Mouse (Mus musculus) cerebellum, adult 2 months (tissue): ENCODE data around the gene Kmt5c. TPM values are rescaled to one million over a fixed set of nuclear protein-coding genes. Genes with fewer than 3 reads are reported as not detected.

Experiments used
- DNase-seq, 2 experiments: peaks; one replicate each; pipeline ENCODE4 v3.0.0; 2021
- H3K27ac ChIP-seq: fragments of 200-500 bp; 2 replicates; pipeline ENCODE4 v1.5.1; 2012; ENCODE audit warnings: low read length, control low read depth, inconsistent platforms; ENCODE audit not compliant: insufficient read depth
- H3K27me3 ChIP-seq: fragments of 200-500 bp; 2 replicates; pipeline ENCODE4 v1.6.1; 2012; ENCODE audit warnings: inconsistent platforms, mild to moderate bottlenecking, low read length, moderate library complexity; ENCODE audit not compliant: control insufficient read depth, insufficient read depth
- H3K4me1 ChIP-seq: fragments of 200-500 bp; 2 replicates; pipeline ENCODE4 v1.6.1; 2011; ENCODE audit warnings: low read length; ENCODE audit not compliant: control insufficient read depth, insufficient read depth
- H3K4me3 ChIP-seq: fragments of 200-500 bp; replicated peaks from 2 replicates; pipeline ENCODE3; 2011; ENCODE audit warnings: mild to moderate bottlenecking, low read depth, low read length, control low read depth; ENCODE audit not compliant: insufficient read depth
- CTCF ChIP-seq: fragments of 200-500 bp; IDR thresholded peaks from 2 replicates; pipeline ENCODE4 v1.5.1; 2011; ENCODE audit warnings: low read depth, mild to moderate bottlenecking, control low read depth, low read length, moderate library complexity, borderline replicate concordance; ENCODE audit not compliant: insufficient read depth
- POLR2A ChIP-seq: fragments of 200-500 bp; IDR thresholded peaks from 2 replicates; pipeline ENCODE4 v1.6.1; 2011; ENCODE audit warnings: low read length, control low read depth, borderline replicate concordance; ENCODE audit not compliant: insufficient read depth
- WGBS: fragments of 180-500 bp; shearing (Covaris S2); methylation state at CpG from one replicate; pipeline ENCODE4 v1.1.7; 2018; 5-methylcytosine and 5-hydroxymethylcytosine counted together
- polyA plus RNA-seq: library from polyadenylated mRNA; depleted of rRNA; stranded (reverse); fragments of >200 nt; gene quantifications from 2 replicates; pipeline ENCODE4 v1.2.3, GENCODE M21; 2012; rRNA removed

Kmt5c gene
- polyA plus RNA-seq, 1 experiment: 81.5 TPM

GRCm38 (mm10) chr7:4795767-4796433 is 56.0 kb downstream of the Kmt5c start:
- no peak for TF ChIP-seq POLR2A
- TF ChIP-seq CTCF: peak; percentile 59; the same call in 1 of the 2 replicates
- DNase-seq: peak; percentile 39 to 63
- Histone ChIP-seq H3K4me1 (no peaks in the 10 kb centered on the region), H3K27me3 (no peaks in the 10 kb centered on the region), H3K27ac (no peak overlapping the region), H3K4me3 (no peak overlapping the region)
- 51% methylated on average over 7 of the region's 7 CpGs for WGBS

Other genes starting within 250 kb of the Kmt5c start
- gene Ppp1r12c, start 238.4 kb upstream of the Kmt5c start, polyA plus RNA-seq: 111 and 120 TPM in 2 replicates
- 2.9 and 6.7 TPM in 2 replicates for gene Tnnt1, start 223.7 kb upstream of the Kmt5c start, polyA plus RNA-seq
- gene Tnni3, start 215.9 kb upstream of the Kmt5c start, polyA plus RNA-seq: 5.4 and 9.5 TPM in 2 replicates
- gene Dnaaf3, start 207.7 kb upstream of the Kmt5c start, polyA plus RNA-seq: 1.1 and 1.4 TPM in 2 replicates
- 16.9 and 19.0 TPM in 2 replicates for gene Syt5, start 192.6 kb upstream of the Kmt5c start, polyA plus RNA-seq
- 1.4 TPM in 2 replicates for gene Ptprh, start 136.1 kb upstream of the Kmt5c start, polyA plus RNA-seq
- 45.2 and 47.9 TPM in 2 replicates for gene Tmem86b, start 108.7 kb upstream of the Kmt5c start, polyA plus RNA-seq
- 130 and 136 TPM in 2 replicates for gene Ppp6r1, start 81.1 kb upstream of the Kmt5c start, polyA plus RNA-seq
- 94.5 and 96.8 TPM in 2 replicates for gene Hspbp1, start 55.0 kb upstream of the Kmt5c start, polyA plus RNA-seq
- gene Brsk1, start 49.5 kb upstream of the Kmt5c start, polyA plus RNA-seq: 177 and 182 TPM in 2 replicates
- gene Tmem150b, start 14.9 kb upstream of the Kmt5c start, polyA plus RNA-seq: not detected in 2 replicates
- gene Cox6b2, start 13.0 kb downstream of the Kmt5c start, polyA plus RNA-seq: 41.9 and 44.4 TPM in 2 replicates
- gene Fam71e2, start 31.2 kb downstream of the Kmt5c start, polyA plus RNA-seq: not detected in 2 replicates
- gene Il11, start 42.7 kb downstream of the Kmt5c start, polyA plus RNA-seq: 1.2 TPM in 2 replicates
- gene Tmem190, start 42.8 kb downstream of the Kmt5c start, polyA plus RNA-seq: not detected in 2 replicates
- 13.2 and 15.6 TPM in 2 replicates for gene Tmem238, start 49.5 kb downstream of the Kmt5c start, polyA plus RNA-seq
- gene Rpl28, start 52.8 kb downstream of the Kmt5c start, polyA plus RNA-seq: 268 and 296 TPM in 2 replicates
- gene Ube2s, start 72.5 kb downstream of the Kmt5c start, polyA plus RNA-seq: 179 and 211 TPM in 2 replicates
- gene Shisa7, start 104.6 kb downstream of the Kmt5c start, polyA plus RNA-seq: 21.0 and 22.7 TPM in 2 replicates
- gene Isoc2b, start 130.1 kb downstream of the Kmt5c start, polyA plus RNA-seq: 11.1 and 13.6 TPM in 2 replicates
- gene Isoc2a, start 137.0 kb downstream of the Kmt5c start, polyA plus RNA-seq: 17.4 and 17.7 TPM in 2 replicates
- gene Gm36210, start 166.4 kb downstream of the Kmt5c start, polyA plus RNA-seq: 0.59 and 0.61 TPM in 2 replicates
- 9.8 and 10.4 TPM in 2 replicates for gene Zfp628, start 175.1 kb downstream of the Kmt5c start, polyA plus RNA-seq
- gene Nat14, start 181.9 kb downstream of the Kmt5c start, polyA plus RNA-seq: 33.5 and 37.5 TPM in 2 replicates
- 1.9 TPM in 2 replicates for gene Ssc5d, start 185.7 kb downstream of the Kmt5c start, polyA plus RNA-seq
- 0.15 and 0.38 TPM in 2 replicates for gene Sbk2, start 224.3 kb downstream of the Kmt5c start, polyA plus RNA-seq
- gene Sbk3, start 231.1 kb downstream of the Kmt5c start, polyA plus RNA-seq: 2.6 TPM in 2 replicates